Mouse (Mus musculus) MN1 (cell line): ENCODE measurements around the gene Ralgps1.

Experiments
- DNase-seq: peaks from one replicate; pipeline ENCODE4 v3.0.0-alpha.2; 2016; ENCODE audit warnings: low spot score

Ralgps1 gene

GRCm38 (mm10) chr2:33321641-33322040 lies 49.6 kb downstream of the Ralgps1 start:
- DNase-seq: no peak

DNA sequence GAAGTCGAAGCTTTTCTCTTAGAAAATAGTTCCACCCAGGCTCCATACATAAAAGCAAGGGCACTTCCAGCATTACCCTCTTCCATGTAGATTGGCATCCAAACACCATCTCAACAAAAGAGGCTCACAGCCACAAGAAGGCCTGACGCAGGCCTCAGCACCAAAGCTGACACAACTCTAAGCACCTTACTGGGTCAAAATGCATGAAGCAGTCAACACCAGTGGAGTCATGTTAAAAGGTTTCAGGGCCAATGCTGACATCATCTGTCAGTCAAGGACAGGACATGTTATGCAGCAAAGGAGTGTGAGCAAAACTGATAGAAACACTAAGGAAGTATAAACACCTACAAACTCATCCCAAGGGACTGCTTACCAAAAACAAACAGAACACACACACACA lies 50.3 kb downstream of the Ralgps1 start:
- no peak for DNase-seq

GRCm38 (mm10) chr2:33320568-33320967 lies 50.7 kb downstream of the Ralgps1 start:
- DNase-seq: no peak

DNA sequence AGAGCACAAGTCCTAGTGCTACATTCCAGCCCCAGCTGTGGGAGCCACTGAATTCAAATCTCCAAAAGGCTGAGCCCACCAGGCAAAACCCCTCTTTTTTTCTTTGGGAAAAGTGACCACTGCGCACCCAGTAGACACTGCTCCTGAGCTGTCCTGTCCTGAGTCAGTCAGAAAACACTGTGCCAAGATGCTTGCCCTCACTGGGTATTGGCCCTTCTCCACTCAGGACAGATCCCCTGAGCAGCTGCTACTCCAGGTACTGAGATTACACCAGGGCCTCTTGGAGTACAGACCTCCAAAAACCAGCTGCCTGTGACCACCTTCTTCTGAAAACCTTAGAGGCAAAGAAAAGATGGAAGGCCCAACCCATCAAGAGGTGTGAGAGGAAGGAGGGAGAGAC lies 51.4 kb downstream of the Ralgps1 start:
- no peak for DNase-seq

- no peak for DNase-seq
Measured at GRCm38 (mm10) chr2:33319455-33319854, 51.8 kb downstream of the Ralgps1 start.

DNA sequence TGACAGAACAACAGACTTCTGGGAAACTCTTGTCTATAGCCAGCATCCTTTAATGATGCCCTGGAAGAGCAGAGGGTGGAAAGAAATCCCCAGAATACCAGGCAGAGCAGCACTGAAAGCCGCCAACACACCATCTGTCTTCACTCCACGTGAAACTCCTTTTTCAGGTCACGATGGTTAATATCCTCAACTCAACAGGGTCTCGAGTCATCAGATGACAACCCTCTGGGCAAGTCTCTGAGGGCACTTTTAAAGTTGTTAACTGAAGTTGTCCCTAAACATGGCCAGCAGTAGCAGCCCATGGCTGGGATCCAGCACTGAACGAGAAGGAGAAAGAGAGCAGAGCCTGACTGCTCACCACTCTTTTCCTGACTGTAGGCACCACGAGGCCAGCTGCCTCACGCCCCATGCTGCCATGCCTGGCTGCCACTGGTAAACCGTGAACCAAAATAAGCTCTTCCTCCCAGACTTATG lies 52.8 kb downstream of the Ralgps1 start:
- DNase-seq: no peak

DNA sequence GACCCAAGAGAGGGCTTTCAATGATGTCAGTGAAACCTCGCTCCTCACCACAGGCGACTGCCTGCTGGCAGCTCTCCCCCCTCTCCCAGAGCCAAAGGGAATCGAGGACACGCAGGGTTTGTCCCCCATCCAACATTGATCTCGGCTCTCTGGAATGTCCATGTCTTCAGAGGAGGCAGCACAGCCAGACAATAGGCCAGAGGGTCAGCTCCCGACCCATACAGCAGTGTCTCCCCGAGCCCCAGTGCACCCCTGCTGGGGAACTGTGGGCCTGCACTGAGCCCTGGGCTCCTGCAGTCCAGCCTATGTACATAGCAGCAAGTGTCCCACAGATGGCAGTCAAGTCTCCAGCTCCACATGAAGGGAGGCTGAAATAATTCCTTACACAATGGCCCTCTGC lies 54.8 kb downstream of the Ralgps1 start:
- peak; percentile 82 for DNase-seq

GRCm38 (mm10) chr2:33316063-33316405 lies 55.3 kb downstream of the Ralgps1 start:
- DNase-seq: no peak

DNA sequence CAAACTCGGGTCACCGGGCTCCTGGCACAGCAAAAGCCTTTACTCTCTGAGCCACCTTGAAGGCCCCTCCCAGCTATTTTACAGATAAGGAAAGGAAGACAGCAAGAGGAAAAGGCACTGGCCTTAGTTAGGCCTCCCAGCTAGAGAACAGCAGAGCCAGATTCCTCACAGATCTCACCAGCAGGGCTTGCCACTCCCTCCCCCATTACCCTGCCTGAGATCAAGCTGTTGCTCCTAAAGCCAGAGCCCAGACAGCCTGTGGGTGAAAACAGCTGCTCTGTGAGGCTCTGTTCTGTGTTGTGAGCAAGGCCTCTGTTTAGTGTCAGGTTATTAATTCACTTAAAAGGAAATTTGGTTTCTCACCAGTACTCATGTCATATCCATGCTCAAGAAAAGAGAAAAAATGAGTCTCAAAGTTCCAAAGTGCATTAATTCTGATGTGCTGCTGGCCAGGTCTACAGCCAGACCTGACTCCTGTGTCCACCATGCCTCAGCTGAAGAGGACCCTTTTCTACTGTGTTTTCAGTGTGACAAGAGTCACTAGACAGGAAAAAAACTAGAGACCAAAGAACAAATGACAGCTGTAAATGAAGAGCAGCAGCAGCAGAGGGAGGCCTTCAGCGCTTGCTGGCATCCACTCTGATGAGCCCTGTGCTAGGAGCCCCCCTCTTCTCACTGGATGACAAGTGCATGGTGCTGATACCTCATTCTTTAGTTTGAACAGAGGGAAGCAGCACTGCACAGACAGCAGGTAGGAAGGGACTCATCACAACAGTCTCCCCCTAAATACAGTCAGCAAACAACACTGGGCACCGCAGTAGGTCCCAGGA lies 55.8 kb downstream of the Ralgps1 start:
- peak; percentile 88 for DNase-seq

- no peak for DNase-seq
Measured at GRCm38 (mm10) chr2:33309426-33309825, 61.9 kb downstream of the Ralgps1 start.

- DNase-seq: no peak
Measured at GRCm38 (mm10) chr2:33306565-33306964, 64.7 kb downstream of the Ralgps1 start.

GRCm38 (mm10) chr2:33303416-33303947 lies 67.8 kb downstream of the Ralgps1 start:
- no peak for DNase-seq

DNA sequence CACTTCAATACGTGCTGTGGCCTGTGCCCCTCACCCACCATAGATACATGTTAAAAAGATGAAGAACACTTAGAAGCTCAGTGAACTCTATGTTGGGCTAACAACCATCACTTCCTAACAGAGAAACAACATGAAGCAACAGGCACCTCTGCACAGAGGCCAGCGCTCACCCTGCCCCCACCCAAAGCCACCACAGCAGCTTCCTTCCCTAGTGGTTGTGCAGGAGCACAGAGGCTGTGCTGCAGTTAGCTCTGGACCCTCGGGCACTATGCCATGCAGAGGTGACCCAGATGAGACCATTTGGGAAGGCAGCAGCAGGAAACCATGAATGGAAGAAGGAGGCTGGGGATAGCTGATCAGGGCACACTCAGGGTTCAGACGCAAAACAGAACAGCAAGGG lies 68.5 kb downstream of the Ralgps1 start:
- no peak for DNase-seq

GRCm38 (mm10) chr2:33302405-33302804 lies 68.9 kb downstream of the Ralgps1 start:
- no peak for DNase-seq

- peak; percentile 22 for DNase-seq
Measured at GRCm38 (mm10) chr2:33300371-33301046, 70.8 kb downstream of the Ralgps1 start.

- DNase-seq: no peak
Measured at GRCm38 (mm10) chr2:33298928-33299327, 72.4 kb downstream of the Ralgps1 start.

GRCm38 (mm10) chr2:33295115-33295514 lies 76.2 kb downstream of the Ralgps1 start:
- no peak for DNase-seq

GRCm38 (mm10) chr2:33292057-33292456 lies 79.2 kb downstream of the Ralgps1 start:
- no peak for DNase-seq

GRCm38 (mm10) chr2:33290491-33290890 lies 80.8 kb downstream of the Ralgps1 start:
- no peak for DNase-seq

- DNase-seq: no peak
Measured at GRCm38 (mm10) chr2:33288837-33289236, 82.4 kb downstream of the Ralgps1 start.

DNA sequence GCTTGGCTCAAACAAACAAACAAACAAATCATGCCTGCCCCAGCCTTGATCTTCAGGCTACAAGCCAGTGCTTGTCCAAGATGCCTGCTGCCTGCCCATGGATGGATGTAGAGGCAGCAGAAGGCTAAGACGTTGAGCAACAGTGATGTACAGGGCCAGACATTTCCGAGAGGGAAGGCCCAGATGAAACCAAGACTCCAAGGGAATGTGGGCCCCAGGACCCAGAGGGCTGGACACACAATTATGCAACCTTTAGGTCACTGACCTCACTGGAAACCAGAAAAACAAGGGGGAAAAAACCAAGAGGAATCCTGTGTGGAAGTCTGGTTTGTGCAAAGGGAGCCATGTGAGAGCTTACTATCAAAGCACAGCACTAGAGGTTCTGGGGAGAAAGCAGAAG lies 87.6 kb downstream of the Ralgps1 start:
- DNase-seq: no peak

GRCm38 (mm10) chr2:33282877-33283276 lies 88.4 kb downstream of the Ralgps1 start:
- peak; percentile 84 for DNase-seq

- DNase-seq: no peak
Measured at GRCm38 (mm10) chr2:33281807-33282206, 89.5 kb downstream of the Ralgps1 start.
